Mouse (Mus musculus) splenic B cell, adult 2 months (primary cell): ENCODE results near the gene Shmt1.
"Not testable (repeated sequence)": the region's sequence is repeated elsewhere in the genome, so short reads cannot be mapped to it uniquely, and the experiment has no call there.

Experiments
- DNase-seq: peaks from one replicate; pipeline ENCODE4 v3.0.0-alpha.2; 2011; ENCODE audit warnings: low read depth, low spot score
- H3K27me3 ChIP-seq: 2 replicates; pipeline ENCODE4 v1.6.1; 2012; ENCODE audit warnings: mild to moderate bottlenecking, low read length, moderate library complexity, mixed read lengths; ENCODE audit not compliant: control insufficient read depth, poor library complexity, insufficient read depth, severe bottlenecking
- H3K36me3 ChIP-seq: 2 replicates; pipeline ENCODE4 v1.6.1; 2012; ENCODE audit warnings: mild to moderate bottlenecking, low read length, moderate library complexity, mixed read lengths; ENCODE audit not compliant: control insufficient read depth, poor library complexity, insufficient read depth, severe bottlenecking

The Shmt1 gene

GRCm38 (mm10) chr11:60811618-60812017 lies at the start of gene Shmt1:
TSS of gene Shmt1 (minus strand) at chr11:60811718.
- H3K27me3 ChIP-seq, H3K36me3 ChIP-seq, DNase-seq: not testable (repeated sequence)

GRCm38 (mm10) chr11:60856587-60856986 lies 45.1 kb upstream of the Shmt1 start:
- H3K36me3 ChIP-seq = peaks cover 5% of the 10 kb centered on the region
- no peak for DNase-seq
- H3K27me3 ChIP-seq = no peaks in the 10 kb centered on the region

DNA sequence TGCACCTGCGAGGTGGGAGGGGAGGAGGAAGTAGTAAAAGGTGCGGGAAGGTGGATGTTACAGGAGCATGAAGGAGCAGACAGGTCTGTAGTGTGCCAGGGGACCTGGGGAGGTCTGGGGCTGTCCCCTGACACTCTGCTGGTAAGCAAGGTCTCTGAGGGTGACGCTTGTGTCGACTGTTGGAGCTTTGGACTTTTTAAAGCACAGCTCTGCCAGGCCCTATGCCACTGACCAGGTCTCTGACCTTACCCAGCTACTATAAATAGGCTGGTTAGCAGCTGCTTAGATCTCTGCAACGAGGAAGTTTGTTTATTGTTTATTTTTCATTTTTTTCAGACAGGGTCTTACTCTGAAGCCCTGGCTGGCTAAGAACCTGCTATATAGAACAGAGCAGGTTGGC lies 33.9 kb upstream of the Shmt1 start:
- no peak for DNase-seq
- H3K36me3 ChIP-seq = peaks cover 3% of the 10 kb centered on the region; the same call in 1 of the 2 replicates
- no peaks in the 10 kb centered on the region for H3K27me3 ChIP-seq

DNA sequence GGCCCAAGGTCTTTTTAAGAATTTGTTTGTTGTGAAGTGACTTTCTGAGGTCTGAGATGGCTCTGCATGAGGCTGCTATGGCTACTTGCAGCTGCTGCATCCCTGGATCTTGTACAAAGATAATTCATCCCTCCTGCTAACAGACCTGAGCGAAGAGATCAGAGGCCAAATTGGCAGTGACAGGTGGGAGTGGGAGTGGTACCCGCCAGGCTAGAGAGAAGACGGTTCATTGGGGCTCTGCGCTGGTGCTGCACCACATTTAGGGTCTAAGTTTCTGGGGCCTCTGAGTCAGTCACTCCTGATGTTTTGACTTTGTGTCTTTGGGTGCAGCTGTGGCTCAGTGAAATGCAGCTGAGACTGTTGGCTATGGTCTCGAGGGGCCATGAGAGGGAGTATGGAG lies 31.9 kb upstream of the Shmt1 start:
- H3K36me3 ChIP-seq = peaks cover 3% of the 10 kb centered on the region; the same call in 1 of the 2 replicates
- no peak for DNase-seq
- no peaks in the 10 kb centered on the region for H3K27me3 ChIP-seq

DNA sequence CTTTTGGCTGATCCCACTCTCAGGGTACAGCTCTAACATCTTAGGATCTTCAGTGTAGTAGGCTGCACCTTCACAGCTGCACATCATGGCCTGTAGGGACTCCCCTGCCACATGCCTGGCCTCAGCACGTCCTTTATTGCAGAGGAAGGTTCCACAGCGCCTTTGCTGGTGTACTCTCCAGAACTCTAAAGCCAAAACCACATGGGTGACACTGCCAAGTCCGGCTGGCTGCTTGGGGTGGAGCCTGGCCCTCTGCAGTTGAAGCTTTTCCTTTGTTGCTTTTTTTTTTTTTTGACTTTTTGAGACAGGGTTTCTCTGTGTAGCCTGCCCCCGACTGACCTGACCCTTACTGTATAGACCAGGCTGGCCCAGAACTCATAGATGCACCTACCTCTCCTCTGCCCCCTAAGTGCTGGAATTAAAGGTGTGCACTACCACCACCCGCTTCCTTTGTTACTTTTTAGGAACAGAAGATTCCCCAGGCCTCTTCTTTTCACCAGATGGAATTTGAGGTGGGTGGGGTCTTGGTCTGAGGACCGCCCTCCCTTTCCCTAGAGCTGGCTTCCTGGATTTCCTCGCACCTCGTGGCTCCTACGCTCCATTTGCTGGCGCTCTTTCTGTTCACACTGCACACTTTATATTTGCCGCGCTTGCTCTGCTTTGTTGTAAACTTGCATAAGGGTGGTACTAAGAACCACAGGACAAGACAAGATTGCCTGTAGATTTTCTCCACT lies 30.1 kb upstream of the Shmt1 start:
- no peak for DNase-seq
- peaks cover 3% of the 10 kb centered on the region; the same call in 1 of the 2 replicates for H3K36me3 ChIP-seq

DNA sequence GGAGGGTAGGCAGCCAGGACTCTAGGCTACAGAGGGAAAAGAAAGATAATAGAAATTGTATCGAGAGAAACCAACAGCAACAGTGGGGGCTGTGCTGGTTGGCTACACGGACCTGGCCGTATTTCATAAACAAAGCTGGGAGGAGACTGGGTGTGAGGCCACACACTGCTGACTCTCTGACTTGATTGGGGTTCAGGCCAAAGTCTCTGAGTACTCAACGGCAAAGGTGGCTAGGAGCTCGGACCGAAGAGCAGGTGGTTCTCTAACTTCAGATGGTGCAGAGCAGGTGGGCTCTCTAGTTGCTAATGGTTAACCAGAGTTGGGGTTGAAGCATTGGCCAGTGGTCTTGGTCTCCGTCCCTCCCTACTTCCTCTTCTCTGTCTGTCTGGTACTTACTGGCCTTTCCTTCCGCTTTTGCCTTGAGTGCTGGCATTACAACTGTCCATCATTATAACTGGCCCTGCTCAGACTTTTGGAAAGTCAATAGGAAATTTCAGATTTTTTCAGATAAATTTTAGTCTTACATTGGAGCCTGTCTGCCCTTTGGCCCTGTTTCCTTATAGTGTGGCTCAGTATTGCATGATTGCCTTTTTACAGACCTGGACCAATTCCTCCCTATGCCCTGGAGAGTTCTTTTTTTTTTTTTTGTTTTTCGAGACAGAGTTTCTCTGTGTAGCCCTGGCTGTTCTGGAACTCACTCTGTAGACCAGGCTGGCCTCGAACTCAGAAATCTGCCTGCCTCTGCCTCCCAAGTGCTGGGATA lies 26.3 kb upstream of the Shmt1 start:
- no peak for DNase-seq
- no peaks in the 10 kb centered on the region; the same call in 1 of the 2 replicates for H3K36me3 ChIP-seq
- no peaks in the 10 kb centered on the region for H3K27me3 ChIP-seq

More for the DNA sequence above, 30.1 kb upstream of the Shmt1 start:
- no peaks in the 10 kb centered on the region for H3K27me3 ChIP-seq

GRCm38 (mm10) chr11:60836897-60837296 lies 25.4 kb upstream of the Shmt1 start:
- DNase-seq = no peak
- H3K27me3 ChIP-seq = no peaks in the 10 kb centered on the region
- H3K36me3 ChIP-seq = no peaks in the 10 kb centered on the region; the same call in 1 of the 2 replicates

- peak; percentile 97 for DNase-seq
- H3K27me3 ChIP-seq = no peaks in the 10 kb centered on the region
- no peaks in the 10 kb centered on the region for H3K36me3 ChIP-seq
These were observed 19.0 kb upstream of the Shmt1 start, which contains the start of gene Dhrs7b for GRCm38 (mm10) chr11:60830433-60831052. TSS of gene Dhrs7b (plus strand) at chr11:60830631.

DNA sequence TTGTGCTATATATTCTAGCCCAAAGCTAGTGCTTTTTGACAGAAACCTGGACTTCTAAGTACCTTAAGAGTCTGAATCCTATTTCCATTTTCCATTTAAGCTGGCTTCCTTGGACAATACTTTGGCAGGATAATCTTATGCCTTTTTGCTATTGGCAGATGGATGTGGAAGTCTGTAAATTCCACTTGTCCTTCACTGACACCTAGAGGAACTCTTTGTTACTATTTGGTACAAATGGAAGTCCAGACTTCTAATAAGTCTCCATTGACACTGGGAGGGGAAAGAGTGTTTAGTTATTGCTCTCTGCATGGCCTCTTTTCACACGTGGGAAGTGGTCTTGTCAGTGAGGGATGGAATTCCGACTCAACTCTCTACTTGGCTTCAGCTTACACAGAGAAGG lies 17.4 kb upstream of the Shmt1 start:
- H3K36me3 ChIP-seq = no peaks in the 10 kb centered on the region
- H3K27me3 ChIP-seq = no peaks in the 10 kb centered on the region
- DNase-seq = peak; percentile 20

- H3K27me3 ChIP-seq = no peaks in the 10 kb centered on the region
- DNase-seq = no peak
- no peaks in the 10 kb centered on the region for H3K36me3 ChIP-seq
These were observed 15.9 kb upstream of the Shmt1 start for GRCm38 (mm10) chr11:60827241-60827945.

DNA sequence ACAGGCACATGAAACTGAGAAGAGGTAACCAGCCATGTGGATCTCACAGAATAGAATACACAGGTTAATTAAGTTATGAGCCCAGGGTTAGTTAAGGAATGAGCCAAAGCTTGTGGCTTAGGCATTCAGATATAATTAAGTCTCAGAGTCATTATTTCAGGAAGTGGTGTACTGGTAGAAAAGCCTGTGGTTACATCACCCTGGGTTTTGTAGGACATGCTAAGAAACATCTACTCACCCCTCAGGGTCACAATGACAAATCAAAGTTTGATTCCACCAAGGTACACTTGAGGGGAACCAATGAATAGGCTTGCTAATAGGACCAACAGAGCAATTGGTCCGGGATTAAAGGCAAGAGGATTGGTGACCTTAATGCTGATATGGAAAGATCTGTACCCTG lies 15.2 kb upstream of the Shmt1 start:
- H3K27me3 ChIP-seq = no peaks in the 10 kb centered on the region
- no peak for DNase-seq
- H3K36me3 ChIP-seq = no peaks in the 10 kb centered on the region

GRCm38 (mm10) chr11:60825191-60825590 lies 13.7 kb upstream of the Shmt1 start:
- no peaks in the 10 kb centered on the region for H3K36me3 ChIP-seq
- H3K27me3 ChIP-seq = no peaks in the 10 kb centered on the region
- DNase-seq = no peak

GRCm38 (mm10) chr11:60823771-60824170 lies 12.3 kb upstream of the Shmt1 start:
- DNase-seq = no peak
- H3K36me3 ChIP-seq = no peaks in the 10 kb centered on the region

DNA sequence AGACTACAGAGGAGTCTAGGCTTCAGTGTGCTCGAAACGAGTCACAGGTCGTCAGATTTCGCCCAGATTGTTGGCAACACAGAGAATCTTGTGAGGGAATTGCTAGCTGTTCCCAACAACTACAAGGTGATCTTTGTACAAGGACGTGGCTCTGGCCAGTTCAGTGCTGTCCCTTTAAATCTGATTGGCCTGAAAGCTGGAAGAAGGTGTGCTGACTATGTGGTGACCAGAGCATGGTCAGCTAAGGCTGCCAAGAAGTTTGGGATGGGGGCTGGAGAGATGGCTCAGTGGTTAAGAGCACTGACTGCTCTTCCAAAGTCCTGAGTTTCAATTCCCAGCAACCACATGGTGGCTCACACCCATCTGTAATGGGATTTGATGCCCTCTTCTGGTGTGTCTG lies 4.9 kb upstream of the Shmt1 start:
- Histone ChIP-seq H3K27me3 (no peaks in the 10 kb centered on the region), H3K36me3 (no peaks in the 10 kb centered on the region)
- no peak for DNase-seq

More at GRCm38 (mm10) chr11:60823771-60824170, 12.3 kb upstream of the Shmt1 start:
- no peaks in the 10 kb centered on the region for H3K27me3 ChIP-seq
